Mouse (Mus musculus) neural tube, embryonic 13.5 days (tissue): ENCODE measurements around the gene Ugt1a2. TPM values are rescaled to one million over a fixed set of nuclear protein-coding genes. Genes with fewer than 3 reads are reported as not detected.

Experiments used
- ATAC-seq: fragments of 200-750 bp; cut with Nextera tagmentation; 2 replicates; pipeline ENCODE4 v1.8.0; 2017; ENCODE audit warnings: low read depth, mild to moderate bottlenecking, moderate TSS enrichment, moderate library complexity
- H3K27ac ChIP-seq: fragments of 300-500 bp; sonication (generic); replicated peaks from 2 replicates; pipeline ENCODE4 v1.5.1; 2015; ENCODE audit warnings: moderate library complexity, mild to moderate bottlenecking, inconsistent platforms
- H3K27me3 ChIP-seq: fragments of 300-500 bp; sonication (generic); 2 replicates; pipeline ENCODE4 v1.6.1; 2015; ENCODE audit warnings: mild to moderate bottlenecking, inconsistent platforms
- H3K36me3 ChIP-seq: fragments of 300-500 bp; sonication (generic); 2 replicates; pipeline ENCODE4 v1.6.1; 2015; ENCODE audit warnings: mild to moderate bottlenecking, inconsistent platforms
- H3K4me1 ChIP-seq: fragments of 300-500 bp; sonication (generic); replicated peaks from 2 replicates; pipeline ENCODE4 v1.6.1; 2015; ENCODE audit warnings: inconsistent platforms
- H3K4me2 ChIP-seq: fragments of 300-500 bp; sonication (generic); 2 replicates; pipeline ENCODE4 v1.6.1; 2015; ENCODE audit warnings: inconsistent platforms, mild to moderate bottlenecking, moderate library complexity
- H3K4me3 ChIP-seq: fragments of 300-500 bp; sonication (generic); 2 replicates; pipeline ENCODE4 v1.5.1; 2015; ENCODE audit warnings: mild to moderate bottlenecking, inconsistent platforms
- H3K9ac ChIP-seq: fragments of 300-500 bp; sonication (generic); 2 replicates; pipeline ENCODE4 v1.6.1; 2015; ENCODE audit warnings: moderate library complexity, mild to moderate bottlenecking, inconsistent platforms
- H3K9me3 ChIP-seq: fragments of 300-500 bp; sonication (generic); 2 replicates; pipeline ENCODE4 v1.6.1; 2016; ENCODE audit warnings: inconsistent platforms
- WGBS: fragments of 180-500 bp; shearing (Covaris S2); methylation state at CpG from one replicate; pipeline ENCODE4 v1.1.7; 2015; 5-methylcytosine and 5-hydroxymethylcytosine counted together
- polyA plus RNA-seq: library from polyadenylated mRNA; unstranded; fragments of >200 nt; fragmentation: Nextera tagmentation; extraction: Ambion mirVana; gene quantifications from 2 replicates; pipeline ENCODE4 v1.2.1, GENCODE M21; 2015

Gene Ugt1a2
- polyA plus RNA-seq, 1 experiment from 2014 or later = not detected

DNA sequence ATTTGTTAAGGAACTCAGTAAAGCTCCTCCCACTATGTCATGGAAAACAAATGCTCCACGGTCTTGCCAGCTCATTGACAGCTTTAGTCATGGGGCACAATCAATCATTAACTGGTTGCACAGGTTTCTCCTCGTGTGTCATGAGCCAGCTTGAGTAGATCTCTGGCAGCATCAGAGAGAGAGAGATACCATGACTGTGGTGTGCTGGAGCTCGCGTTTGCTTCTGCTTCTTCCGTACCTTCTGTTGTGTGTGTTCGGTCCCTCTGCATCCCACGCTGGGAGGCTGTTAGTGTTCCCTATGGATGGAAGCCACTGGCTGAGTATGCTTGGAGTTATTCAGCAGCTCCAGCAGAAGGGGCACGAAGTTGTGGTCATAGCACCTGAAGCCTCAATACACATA lies 11.4 kb downstream of the Ugt1a2 start, which contains the start of gene Ugt1a1:
TSS of gene Ugt1a1 (plus strand) at position 148 of the 400 bp plus-strand sequence.
- no peak within 1 kb of the TSS for H3K9ac ChIP-seq
- WGBS = 68% methylated on average over 8 of the region's 8 CpGs

DNA sequence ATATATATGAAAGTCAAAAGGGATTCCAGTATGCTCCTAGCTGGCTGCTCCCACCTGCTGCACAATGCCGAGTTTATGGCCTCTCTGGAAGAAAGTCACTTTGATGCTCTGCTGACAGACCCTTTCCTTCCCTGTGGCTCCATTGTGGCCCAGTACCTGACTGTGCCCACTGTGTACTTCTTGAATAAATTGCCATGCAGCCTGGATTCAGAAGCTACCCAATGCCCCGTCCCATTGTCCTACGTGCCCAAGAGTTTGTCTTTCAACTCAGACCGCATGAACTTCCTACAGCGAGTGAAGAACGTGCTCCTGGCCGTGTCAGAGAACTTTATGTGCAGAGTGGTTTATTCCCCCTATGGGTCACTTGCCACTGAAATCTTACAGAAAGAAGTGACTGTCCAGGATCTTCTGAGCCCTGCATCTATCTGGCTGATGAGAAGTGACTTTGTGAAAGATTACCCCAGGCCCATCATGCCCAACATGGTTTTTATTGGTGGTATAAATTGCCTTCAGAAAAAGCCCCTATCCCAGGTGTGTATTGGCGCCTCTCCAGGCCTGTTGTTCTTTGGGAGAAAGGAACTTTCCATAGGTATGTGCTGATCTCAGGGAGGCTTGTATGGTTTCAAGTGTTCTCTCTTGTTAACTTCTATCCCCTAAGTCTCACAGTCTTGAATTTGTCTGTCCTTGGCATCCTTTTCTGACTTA lies 12.1 kb downstream of the Ugt1a2 start:
- no peaks in the 10 kb centered on the region for H3K27me3 ChIP-seq
- H3K4me3 ChIP-seq = no peak overlapping the region
- peaks cover 59% of the 10 kb centered on the region for H3K9me3 ChIP-seq
- no peak overlapping the region for H3K9ac ChIP-seq
- no peak overlapping the region for H3K27ac ChIP-seq
- no peaks in the 10 kb centered on the region for H3K4me1 ChIP-seq
- no peaks in the 10 kb centered on the region for H3K36me3 ChIP-seq
- 62% methylated on average over 8 of the region's 8 CpGs for WGBS
- H3K4me2 ChIP-seq = no peak overlapping the region
- 0 out of 2 replicates have a peak, but pooled peaks have one; percentile 32 for ATAC-seq

More for the DNA sequence above, 11.4 kb downstream of the Ugt1a2 start, which contains the start of gene Ugt1a1:
- H3K27ac ChIP-seq = no peak within 1 kb of the TSS
- no peak within 1 kb of the TSS for H3K4me2 ChIP-seq
- H3K9me3 ChIP-seq = peaks cover 53% of the 10 kb centered on the region
- H3K36me3 ChIP-seq = no peaks in the 10 kb centered on the region
- no peaks in the 10 kb centered on the region for H3K4me1 ChIP-seq
- H3K4me3 ChIP-seq = no peak within 1 kb of the TSS
- no peak for ATAC-seq
- no peaks in the 10 kb centered on the region for H3K27me3 ChIP-seq

DNA sequence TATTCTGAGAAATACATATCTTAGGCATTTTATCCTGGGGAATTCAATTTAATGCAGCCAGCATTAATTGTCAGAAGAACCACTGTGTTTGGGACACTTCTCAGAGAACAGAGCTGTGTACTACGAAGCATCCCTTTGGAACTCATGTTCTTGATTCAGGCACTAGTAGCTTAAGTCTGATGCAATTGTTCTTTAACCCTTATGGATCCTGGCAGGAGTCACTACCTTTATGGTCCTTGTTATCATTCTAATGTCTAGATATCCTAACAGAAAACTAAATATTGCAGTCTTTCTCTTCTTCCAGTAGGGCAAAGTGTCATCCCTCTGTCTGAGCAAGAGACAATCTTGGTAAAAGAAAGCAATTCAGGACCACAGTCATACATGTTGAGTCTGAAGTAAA lies 12.7 kb downstream of the Ugt1a2 start:
- no peaks in the 10 kb centered on the region for H3K4me1 ChIP-seq
- 82% methylated on average over 1 of the region's 1 CpGs for whole genome bisulfite sequencing
- no peaks in the 10 kb centered on the region for H3K36me3 ChIP-seq
- H3K4me3 ChIP-seq = no peak overlapping the region
- H3K27ac ChIP-seq = no peak overlapping the region
- no peak overlapping the region for H3K9ac ChIP-seq
- H3K9me3 ChIP-seq = peaks cover 62% of the 10 kb centered on the region
- no peak for ATAC-seq
- H3K27me3 ChIP-seq = no peaks in the 10 kb centered on the region
- no peak overlapping the region for H3K4me2 ChIP-seq

DNA sequence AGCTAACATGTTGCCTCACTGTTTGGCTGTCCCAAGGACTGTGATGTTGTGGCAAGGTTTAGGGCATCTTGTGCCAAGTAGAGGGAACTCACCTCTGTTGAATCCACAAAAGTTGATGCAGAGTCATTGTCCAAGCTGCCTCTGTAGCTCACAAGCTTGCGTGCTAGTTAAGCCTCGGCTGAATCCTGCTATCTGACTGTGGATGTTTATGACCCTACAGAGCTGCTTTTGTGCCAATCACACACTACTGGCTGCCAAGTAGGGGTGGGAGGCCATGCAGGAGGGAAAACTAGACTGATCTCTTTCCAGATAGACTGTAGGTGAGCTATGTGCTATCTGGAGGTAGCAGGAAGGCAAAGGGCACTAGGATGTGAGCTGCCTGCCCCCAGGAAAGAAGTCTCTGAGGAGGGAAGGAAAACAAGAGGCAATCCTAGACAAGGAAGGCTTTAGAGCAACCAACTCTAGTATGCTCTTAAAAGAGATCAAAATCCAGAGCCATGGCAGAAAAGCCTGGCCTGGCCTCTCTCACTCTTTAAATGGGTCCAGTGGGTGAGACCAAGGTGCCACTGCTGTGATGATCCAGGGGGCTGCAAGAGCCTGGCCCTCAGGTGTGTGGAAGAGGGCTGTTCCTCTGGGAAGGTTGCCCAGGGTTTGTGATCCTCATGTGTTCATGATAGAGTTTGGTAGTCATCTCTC lies 13.5 kb downstream of the Ugt1a2 start:
- H3K36me3 ChIP-seq = no peaks in the 10 kb centered on the region
- 81% methylated on average over 2 of the region's 2 CpGs for WGBS
- ATAC-seq = no peak
- no peak overlapping the region for H3K9ac ChIP-seq
- H3K27me3 ChIP-seq = no peaks in the 10 kb centered on the region
- no peak overlapping the region for H3K27ac ChIP-seq
- peaks cover 62% of the 10 kb centered on the region for H3K9me3 ChIP-seq
- no peak overlapping the region for H3K4me2 ChIP-seq
- no peaks in the 10 kb centered on the region for H3K4me1 ChIP-seq
- H3K4me3 ChIP-seq = no peak overlapping the region

DNA sequence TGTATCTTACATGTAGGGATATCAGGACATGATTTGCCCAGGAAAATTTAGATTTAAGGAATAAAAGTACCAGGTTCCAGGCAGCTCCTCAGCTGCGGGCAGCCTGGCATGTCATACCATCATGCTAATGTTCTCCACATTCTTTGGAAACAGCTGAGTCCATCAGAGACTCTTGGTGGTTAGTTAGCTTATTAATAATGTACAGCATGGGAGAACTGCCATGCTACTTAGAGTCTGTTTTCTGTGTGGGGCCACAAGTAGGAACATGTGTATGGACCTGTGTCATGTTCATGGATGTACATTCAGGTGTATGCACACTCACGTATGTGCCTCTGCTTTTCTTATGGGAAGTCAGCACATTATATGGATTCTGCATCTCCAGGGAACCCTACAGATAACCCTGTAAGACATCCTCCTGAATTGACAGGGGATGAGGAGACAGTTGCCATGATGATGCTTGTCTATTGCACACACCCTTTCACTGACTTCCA lies 14.1 kb downstream of the Ugt1a2 start:
- no peak overlapping the region for H3K9ac ChIP-seq
- no peak for ATAC-seq
- no peaks in the 10 kb centered on the region for H3K27me3 ChIP-seq
- H3K36me3 ChIP-seq = no peaks in the 10 kb centered on the region
- no peak overlapping the region for H3K4me2 ChIP-seq
- H3K9me3 ChIP-seq = peaks cover 62% of the 10 kb centered on the region
- H3K4me3 ChIP-seq = no peak overlapping the region
- no peaks in the 10 kb centered on the region for H3K4me1 ChIP-seq
- 79% methylated on average over 2 of the region's 2 CpGs for WGBS
- H3K27ac ChIP-seq = no peak overlapping the region

DNA sequence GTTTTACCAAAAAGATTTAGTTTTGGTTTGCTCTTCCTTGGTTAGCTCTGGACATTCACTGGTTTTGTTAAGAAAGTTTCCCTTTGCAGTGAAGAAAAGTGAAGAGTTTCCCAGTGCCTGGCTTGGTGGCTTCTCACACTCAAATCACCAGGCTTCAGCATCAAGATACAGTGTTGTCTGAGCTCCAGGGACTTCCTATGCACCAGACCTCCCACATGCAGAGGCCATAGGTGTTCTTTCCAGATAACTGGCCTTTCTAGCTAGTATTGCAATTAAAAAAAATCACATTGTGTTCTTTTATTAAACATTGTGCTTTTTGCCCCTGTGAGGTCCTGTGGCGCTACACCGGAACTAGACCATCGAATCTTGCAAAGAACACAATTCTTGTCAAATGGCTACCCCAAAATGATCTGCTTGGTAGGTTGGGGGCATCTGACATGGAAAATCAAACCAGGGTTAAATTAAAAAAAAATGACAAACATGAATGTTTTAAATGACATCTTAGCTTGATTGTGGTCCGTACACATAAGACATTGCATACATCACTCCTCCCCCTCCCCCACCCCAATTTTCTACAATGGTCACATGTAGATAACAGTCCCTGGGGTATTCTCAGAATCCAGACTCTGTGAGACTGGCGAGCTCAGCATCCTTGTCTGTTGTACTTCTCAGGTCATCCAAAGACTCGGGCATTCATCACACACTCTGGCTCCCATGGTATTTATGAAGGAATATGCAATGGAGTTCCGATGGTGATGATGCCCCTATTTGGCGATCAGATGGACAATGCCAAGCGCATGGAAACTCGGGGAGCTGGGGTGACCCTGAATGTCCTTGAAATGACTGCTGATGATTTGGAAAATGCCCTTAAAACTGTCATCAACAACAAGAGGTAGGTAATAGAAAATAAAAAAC lies 15.3 kb downstream of the Ugt1a2 start:
- peak; percentile 20; the same call in 1 of the 2 replicates for ATAC-seq
- H3K36me3 ChIP-seq = no peaks in the 10 kb centered on the region
- WGBS = 72% methylated on average over 10 of the region's 10 CpGs

DNA sequence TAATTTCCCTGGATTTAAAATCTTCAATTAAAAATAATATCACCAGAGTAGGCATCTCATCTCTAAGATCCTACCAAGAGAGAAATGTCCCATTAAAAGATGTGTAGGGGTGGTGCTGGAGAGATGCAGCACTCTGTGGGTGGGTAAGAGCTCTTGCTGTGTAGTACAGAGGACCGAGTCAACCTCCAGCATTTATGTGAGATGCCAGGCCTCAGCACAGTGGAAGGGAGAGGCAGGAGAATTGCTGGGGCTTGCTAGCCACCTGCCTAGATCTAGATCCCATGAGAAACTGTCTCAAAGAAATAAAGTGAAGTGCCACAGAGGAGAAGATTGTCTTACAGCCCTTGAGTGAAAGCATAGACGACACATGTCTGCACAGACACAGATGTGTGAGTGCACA lies 16.1 kb downstream of the Ugt1a2 start:
- no peak for ATAC-seq
- WGBS = 55% methylated on average over 2 of the region's 2 CpGs
- Histone ChIP-seq H3K36me3 (no peaks in the 10 kb centered on the region), H3K4me3 (no peak overlapping the region), H3K27ac (no peak overlapping the region), H3K9ac (no peak overlapping the region), H3K27me3 (no peaks in the 10 kb centered on the region), H3K4me2 (no peak overlapping the region), H3K9me3 (peaks cover 59% of the 10 kb centered on the region), H3K4me1 (no peaks in the 10 kb centered on the region)

More for the DNA sequence above, 15.3 kb downstream of the Ugt1a2 start:
- Histone ChIP-seq H3K27ac (no peak overlapping the region), H3K4me2 (no peak overlapping the region), H3K4me1 (no peaks in the 10 kb centered on the region), H3K9me3 (peaks cover 62% of the 10 kb centered on the region), H3K27me3 (no peaks in the 10 kb centered on the region), H3K4me3 (no peak overlapping the region), H3K9ac (no peak overlapping the region)

DNA sequence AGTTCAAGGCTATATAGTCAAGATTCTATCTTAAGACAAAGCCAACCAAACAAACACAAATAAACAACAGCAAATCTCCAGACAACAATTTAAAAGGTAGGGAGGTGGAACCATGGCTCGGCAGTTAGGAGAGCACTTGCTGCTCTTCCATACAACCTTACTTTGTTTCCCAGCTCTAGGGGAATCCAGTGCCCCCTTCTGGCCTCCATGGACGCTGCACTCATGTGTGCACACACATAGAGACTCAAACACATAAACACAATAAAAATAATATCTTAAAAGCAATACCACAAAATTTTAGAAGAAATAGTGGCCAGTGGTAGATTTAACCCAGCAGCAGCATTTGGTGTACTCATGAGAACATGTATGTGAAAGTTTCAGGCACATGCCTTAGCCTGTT lies 16.7 kb downstream of the Ugt1a2 start:
- 63% methylated on average over 2 of the region's 2 CpGs for WGBS
- Histone ChIP-seq H3K4me3 (no peak overlapping the region), H3K4me2 (no peak overlapping the region), H3K9me3 (peaks cover 55% of the 10 kb centered on the region), H3K9ac (no peak overlapping the region), H3K4me1 (no peaks in the 10 kb centered on the region), H3K27me3 (no peaks in the 10 kb centered on the region), H3K27ac (no peak overlapping the region), H3K36me3 (no peaks in the 10 kb centered on the region)
- ATAC-seq = no peak

DNA sequence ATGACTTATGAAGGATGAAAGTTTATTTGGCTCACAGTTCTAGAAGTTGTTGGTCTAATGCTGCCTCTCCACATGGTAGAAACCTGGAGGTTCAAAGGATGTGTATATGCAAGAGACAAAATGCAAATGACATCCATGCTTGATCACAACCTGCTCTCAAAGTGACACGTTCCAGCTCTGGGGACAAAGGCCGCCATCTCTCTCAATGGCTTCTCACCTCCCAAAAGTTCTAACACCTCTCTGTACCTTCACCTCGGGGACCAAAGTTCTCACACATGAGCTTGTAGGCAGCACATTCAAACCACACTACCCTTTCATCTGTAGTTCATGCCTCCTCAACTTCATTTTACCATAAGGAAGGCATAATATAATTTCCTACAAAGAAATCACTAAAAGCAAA lies 17.2 kb downstream of the Ugt1a2 start:
- ATAC-seq = no peak
- peaks cover 53% of the 10 kb centered on the region for H3K9me3 ChIP-seq

DNA sequence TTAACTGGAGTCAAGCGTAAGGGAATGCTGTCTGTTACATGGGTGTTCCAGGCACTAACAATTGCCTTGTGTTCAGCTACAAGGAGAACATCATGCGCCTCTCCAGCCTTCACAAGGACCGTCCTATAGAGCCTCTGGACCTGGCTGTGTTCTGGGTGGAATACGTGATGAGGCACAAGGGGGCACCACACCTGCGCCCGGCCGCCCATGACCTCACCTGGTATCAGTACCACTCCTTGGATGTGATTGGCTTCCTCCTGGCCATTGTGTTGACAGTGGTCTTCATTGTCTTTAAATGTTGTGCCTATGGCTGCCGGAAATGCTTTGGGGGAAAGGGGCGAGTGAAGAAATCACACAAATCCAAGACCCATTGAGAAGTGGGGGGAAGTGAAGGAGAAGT lies 17.6 kb downstream of the Ugt1a2 start:
- WGBS = 75% methylated on average over 9 of the region's 9 CpGs

More for the DNA sequence above, 17.2 kb downstream of the Ugt1a2 start:
- Histone ChIP-seq H3K36me3 (no peaks in the 10 kb centered on the region), H3K4me3 (no peak overlapping the region), H3K27ac (no peak overlapping the region), H3K4me1 (no peaks in the 10 kb centered on the region), H3K27me3 (no peaks in the 10 kb centered on the region), H3K4me2 (no peak overlapping the region), H3K9ac (no peak overlapping the region)
- WGBS = 45% methylated on average over 3 of the region's 3 CpGs

DNA sequence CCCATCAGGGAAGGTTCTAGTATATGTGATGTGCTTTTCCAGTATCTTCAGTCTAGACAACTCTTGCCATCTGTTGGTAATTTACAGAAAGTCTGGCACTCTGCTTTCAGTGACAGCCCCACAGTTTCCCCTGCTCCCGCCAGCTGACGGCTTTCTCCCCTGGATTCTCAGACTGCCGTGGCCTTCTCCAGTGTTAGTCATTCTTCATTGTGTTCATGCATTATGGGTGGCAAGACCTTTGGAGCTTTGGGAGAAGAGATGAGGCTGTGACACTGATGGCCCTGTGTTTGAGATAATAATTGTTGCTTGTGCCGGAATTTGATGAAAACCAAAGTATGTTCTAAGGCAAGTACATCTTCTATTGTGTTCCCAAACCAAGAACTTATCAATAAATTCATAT lies 18.2 kb downstream of the Ugt1a2 start:
- Histone ChIP-seq H3K4me1 (no peaks in the 10 kb centered on the region), H3K36me3 (no peaks in the 10 kb centered on the region), H3K27ac (no peak overlapping the region), H3K27me3 (no peaks in the 10 kb centered on the region), H3K4me2 (no peak overlapping the region), H3K4me3 (no peak overlapping the region), H3K9ac (no peak overlapping the region), H3K9me3 (peaks cover 43% of the 10 kb centered on the region)
- no peak for ATAC-seq
- WGBS = 48% methylated on average over 4 of the region's 4 CpGs

More for the DNA sequence above, 17.6 kb downstream of the Ugt1a2 start:
- Histone ChIP-seq H3K27ac (no peak overlapping the region), H3K36me3 (no peaks in the 10 kb centered on the region), H3K4me1 (no peaks in the 10 kb centered on the region), H3K4me3 (no peak overlapping the region), H3K4me2 (no peak overlapping the region), H3K27me3 (no peaks in the 10 kb centered on the region), H3K9me3 (peaks cover 48% of the 10 kb centered on the region), H3K9ac (no peak overlapping the region)
- ATAC-seq = no peak

DNA sequence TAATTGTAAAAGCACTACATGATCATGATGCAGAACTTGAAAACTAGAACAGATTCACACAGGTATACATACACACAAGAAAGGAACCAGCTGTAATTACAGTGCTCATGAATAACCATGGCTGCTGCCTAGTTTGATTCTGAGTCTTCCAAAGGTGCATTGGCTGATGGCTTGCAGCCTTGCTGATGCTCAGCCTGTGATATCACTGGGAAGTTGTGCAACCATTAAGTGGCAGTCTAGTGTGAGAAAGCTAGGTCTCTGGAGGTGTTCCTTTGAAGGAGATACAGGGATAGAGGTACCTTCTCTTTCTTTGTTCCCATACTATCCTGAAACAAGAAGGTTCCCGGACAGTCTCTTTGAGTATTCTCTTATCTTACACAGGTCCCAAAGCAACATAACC lies 18.7 kb downstream of the Ugt1a2 start:
- ATAC-seq = no peak
- 16% methylated on average over 1 of the region's 1 CpGs for WGBS
- H3K36me3 ChIP-seq = no peaks in the 10 kb centered on the region
- no peak overlapping the region for H3K4me3 ChIP-seq
- no peaks in the 10 kb centered on the region for H3K27me3 ChIP-seq
- H3K9me3 ChIP-seq = peaks cover 38% of the 10 kb centered on the region
- no peak overlapping the region for H3K27ac ChIP-seq
- H3K4me1 ChIP-seq = no peaks in the 10 kb centered on the region
- no peak overlapping the region for H3K9ac ChIP-seq
- no peak overlapping the region for H3K4me2 ChIP-seq
